Mouse (Mus musculus) intestine, postnatal 0 days (tissue): ENCODE data around the gene Topors. TPM values are rescaled to one million over a fixed set of nuclear protein-coding genes. Genes with fewer than 3 reads are reported as not detected.
"Not testable (repeated sequence)": the region's sequence is repeated elsewhere in the genome, so short reads cannot be mapped to it uniquely, and the experiment has no call there.

Experiments
- ATAC-seq: fragments of 200-750 bp; cut with Nextera tagmentation; 2 replicates; pipeline ENCODE4 v1.8.0; 2017; ENCODE audit warnings: mild to moderate bottlenecking, moderate TSS enrichment, moderate library complexity
- H3K27ac ChIP-seq: fragments of 300-500 bp; sonication (generic); 2 replicates; pipeline ENCODE4 v1.5.1; 2014; ENCODE audit warnings: mild to moderate bottlenecking, low read depth, low read length, moderate library complexity
- H3K27me3 ChIP-seq: fragments of 300-500 bp; sonication (generic); replicated peaks from 2 replicates; pipeline ENCODE4 v1.6.1; 2014; ENCODE audit warnings: low read length, mixed read lengths; ENCODE audit not compliant: control insufficient read depth, insufficient read depth
- H3K36me3 ChIP-seq: fragments of 300-500 bp; sonication (generic); 2 replicates; pipeline ENCODE4 v1.6.1; 2014; ENCODE audit warnings: mild to moderate bottlenecking, moderate library complexity; ENCODE audit not compliant: control insufficient read depth, insufficient read depth
- H3K4me1 ChIP-seq: fragments of 300-500 bp; sonication (generic); replicated peaks from 2 replicates; pipeline ENCODE4 v1.6.1; 2014; ENCODE audit warnings: antibody characterized with exemption, low read length, mixed read lengths; ENCODE audit not compliant: control insufficient read depth, insufficient read depth
- H3K4me2 ChIP-seq: fragments of 300-500 bp; sonication (generic); replicated peaks from 2 replicates; pipeline ENCODE4 v1.6.1; 2014; ENCODE audit warnings: low read depth, mild to moderate bottlenecking, moderate library complexity
- H3K4me3 ChIP-seq: fragments of 300-500 bp; sonication (generic); 2 replicates; pipeline ENCODE4 v1.5.1; 2014; ENCODE audit warnings: low read depth, low read length
- H3K9ac ChIP-seq: fragments of 300-500 bp; sonication (generic); 2 replicates; pipeline ENCODE4 v1.6.1; 2014; ENCODE audit warnings: mild to moderate bottlenecking, low read depth, low read length
- H3K9me3 ChIP-seq: fragments of 300-500 bp; sonication (generic); 2 replicates; pipeline ENCODE4 v1.6.1; 2016; ENCODE audit warnings: mixed run types; ENCODE audit not compliant: control insufficient read depth
- CTCF ChIP-seq: sonication (generic); IDR thresholded peaks from 2 replicates; pipeline ENCODE4 v1.5.1; 2016; ENCODE audit warnings: low read depth, mild to moderate bottlenecking, control low read depth, antibody characterized with exemption, moderate library complexity
- WGBS: fragments of 180-500 bp; shearing (Covaris S2); extraction: QIAGEN DNeasy Blood & Tissue Kit; methylation state at CpG from one replicate; pipeline ENCODE4 v1.1.7; 2014; 5-methylcytosine and 5-hydroxymethylcytosine counted together
- polyA plus RNA-seq: library from polyadenylated mRNA; unstranded; fragments of >200 nt; fragmentation: Nextera tagmentation; extraction: Ambion mirVana; gene quantifications from 2 replicates; pipeline ENCODE4 v1.2.1, GENCODE M21; 2015

Topors gene
- polyA plus RNA-seq, 1 experiment from 2014 or later, result 18.3 TPM

DNA sequence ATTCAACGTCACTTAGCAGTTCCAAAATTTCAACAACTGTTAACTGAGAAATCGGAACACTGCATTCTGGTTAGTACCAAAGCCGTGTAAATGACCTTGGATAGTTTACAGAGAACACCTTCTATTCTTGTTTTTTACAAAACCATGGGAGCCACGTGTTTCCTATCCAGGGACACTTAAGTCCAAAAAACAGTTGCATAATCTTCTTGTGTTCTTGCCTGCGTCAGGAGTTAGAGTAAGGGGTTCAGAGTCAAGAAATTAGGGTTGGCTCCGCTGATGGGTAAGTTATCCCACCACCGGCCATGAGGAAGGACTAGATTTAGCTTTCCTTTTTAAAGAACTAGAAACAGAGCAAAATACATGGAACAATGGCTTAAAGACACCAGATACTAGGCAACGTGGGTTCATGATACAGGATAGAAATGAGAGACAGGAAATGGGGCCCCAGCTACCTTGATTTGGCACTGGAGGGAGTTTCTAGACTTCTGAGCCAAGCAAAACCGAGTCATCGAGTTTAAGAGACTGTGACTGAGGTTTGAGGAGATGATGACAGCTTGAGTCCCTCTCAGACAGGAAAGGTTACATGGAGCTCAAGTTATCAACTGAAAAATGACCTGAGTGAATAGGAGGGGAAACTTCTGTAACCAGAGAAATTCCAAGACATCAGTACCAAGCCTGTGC, 32.9 kb upstream of the Topors start:
- 84% methylated on average over 10 of the region's 10 CpGs for WGBS
- Histone ChIP-seq H3K4me3 (no peak overlapping the region), H3K36me3 (no peaks in the 10 kb centered on the region), H3K27me3 (0 out of 2 replicates have a peak, but pooled peaks cover 4% of the 10 kb centered on the region), H3K4me2 (no peak overlapping the region), H3K27ac (no peak overlapping the region), H3K9me3 (no peaks in the 10 kb centered on the region), H3K9ac (no peak overlapping the region), H3K4me1 (no peaks in the 10 kb centered on the region)
- no peak for TF ChIP-seq CTCF
- ATAC-seq, result no peak

DNA sequence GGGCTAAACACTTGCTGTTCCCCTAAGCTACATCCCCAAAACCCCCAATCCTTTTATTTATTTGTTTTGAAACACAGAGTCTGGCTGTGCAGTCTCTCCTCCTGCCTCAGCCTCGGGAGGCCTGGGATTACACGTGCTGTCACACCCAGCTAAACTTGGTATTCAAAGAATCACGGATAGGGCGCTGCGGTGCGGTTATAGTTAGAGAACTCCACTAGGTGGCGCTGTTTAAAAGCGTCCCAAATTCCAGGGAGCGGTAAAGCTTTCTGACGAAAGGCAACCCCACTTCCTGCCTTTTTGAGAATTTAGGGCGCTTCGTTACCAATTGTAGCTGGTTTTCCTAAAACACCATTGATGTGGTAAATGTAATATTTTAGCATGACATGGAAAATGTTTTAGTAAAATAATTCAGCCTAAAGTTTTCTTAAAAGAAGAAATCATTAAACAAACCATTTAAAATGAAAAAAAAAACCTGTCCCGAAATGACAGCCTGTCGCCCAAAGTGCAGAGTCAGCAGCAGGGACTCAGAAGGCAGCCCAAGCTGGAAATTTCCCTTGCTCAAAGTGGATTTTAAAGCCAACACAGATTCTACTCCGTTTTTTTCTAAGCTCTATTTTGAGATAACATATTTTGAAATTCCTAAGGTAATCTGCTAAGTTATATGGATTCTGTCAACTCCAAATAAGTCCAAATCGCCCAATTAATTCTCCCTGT, 31.6 kb upstream of the Topors start:
- H3K27ac ChIP-seq, result no peak overlapping the region
- H3K4me1 ChIP-seq, result no peaks in the 10 kb centered on the region
- H3K36me3 ChIP-seq, result no peaks in the 10 kb centered on the region
- no peaks in the 10 kb centered on the region for H3K9me3 ChIP-seq
- no peak for ATAC-seq
- no peak overlapping the region for H3K4me3 ChIP-seq
- peak; percentile 91 for TF ChIP-seq CTCF
- 11% methylated on average over 16 of the region's 16 CpGs for WGBS
- no peak overlapping the region for H3K9ac ChIP-seq
- H3K27me3 ChIP-seq, result 0 out of 2 replicates have a peak, but pooled peaks cover 4% of the 10 kb centered on the region
- peak overlapping the region; percentile 33 for H3K4me2 ChIP-seq

DNA sequence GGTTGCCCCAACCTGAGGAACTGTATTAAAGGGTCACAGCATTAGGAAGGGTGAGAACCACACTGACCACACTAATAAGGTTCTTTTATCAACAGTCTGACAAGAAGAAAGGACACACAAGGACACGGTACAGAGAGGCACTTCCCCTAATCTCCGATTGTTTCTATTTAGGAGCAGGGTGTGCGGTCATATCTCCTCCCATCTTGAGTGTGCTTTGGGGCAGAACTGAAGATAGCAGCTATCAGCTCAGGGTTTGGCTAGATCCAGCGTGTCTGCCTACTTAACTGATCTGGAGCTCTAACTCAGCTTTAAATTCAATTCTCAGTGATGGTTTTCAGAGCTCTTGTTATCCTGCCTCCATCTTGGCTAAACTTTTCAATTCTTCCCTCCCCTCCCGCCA, 29.5 kb upstream of the Topors start:
- 63% methylated on average over 5 of the region's 5 CpGs for WGBS
- Histone ChIP-seq H3K27me3 (0 out of 2 replicates have a peak, but pooled peaks cover 4% of the 10 kb centered on the region), H3K9me3 (0 out of 2 replicates have a peak, but pooled peaks cover 2% of the 10 kb centered on the region), H3K27ac (no peak overlapping the region), H3K4me3 (no peak overlapping the region), H3K4me1 (no peaks in the 10 kb centered on the region), H3K9ac (no peak overlapping the region), H3K4me2 (no peak overlapping the region), H3K36me3 (no peaks in the 10 kb centered on the region)
- ATAC-seq, result no peak
- TF ChIP-seq CTCF, result no peak

DNA sequence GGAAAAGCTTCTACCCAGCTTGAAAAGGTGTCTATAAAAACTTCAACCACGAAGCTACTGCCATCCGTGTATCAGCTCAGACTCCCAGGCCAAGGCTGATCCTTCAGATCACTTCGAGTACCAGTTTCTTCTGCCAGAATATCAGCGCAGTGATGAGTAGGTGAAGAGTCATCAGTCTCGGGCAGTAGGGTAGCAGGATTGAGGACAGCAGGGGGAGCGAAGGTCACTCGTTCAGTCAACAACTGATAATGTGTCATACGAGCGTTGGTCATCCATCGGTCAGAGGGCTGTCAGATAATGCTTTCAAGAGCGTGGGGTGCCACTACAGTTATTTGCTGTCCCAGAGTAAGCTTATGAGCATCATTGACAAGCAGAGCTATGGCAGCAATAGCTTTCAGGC, 21.9 kb upstream of the Topors start:
- 91% methylated on average over 11 of the region's 11 CpGs for WGBS
- H3K9me3 ChIP-seq, H3K4me1 ChIP-seq, H3K27ac ChIP-seq, H3K36me3 ChIP-seq, H3K27me3 ChIP-seq, H3K4me3 ChIP-seq, H3K9ac ChIP-seq, H3K4me2 ChIP-seq, ATAC-seq: not testable (repeated sequence)

DNA sequence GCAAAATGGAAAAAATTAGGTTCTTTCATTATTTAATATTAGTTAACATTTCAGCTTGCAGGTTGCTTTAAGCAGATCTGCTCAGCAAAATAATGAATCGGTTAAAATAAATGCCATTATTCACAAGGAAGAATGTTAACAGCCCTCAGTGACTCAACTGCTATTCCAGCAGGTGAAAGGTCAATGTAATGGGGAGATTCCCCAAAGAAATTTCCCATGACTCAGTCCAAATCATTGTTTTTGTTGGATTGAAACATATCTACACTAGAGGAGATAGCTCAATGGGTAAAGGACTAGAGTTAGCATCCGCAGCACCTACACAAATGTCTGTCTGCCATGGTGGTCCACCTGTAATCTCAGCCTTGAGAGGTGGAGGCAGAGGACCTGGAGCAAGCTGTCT, 19.4 kb upstream of the Topors start:
- H3K27me3 ChIP-seq, result no peaks in the 10 kb centered on the region
- no peak for TF ChIP-seq CTCF
- H3K4me1 ChIP-seq, result no peaks in the 10 kb centered on the region
- WGBS, result 81% methylated on average over 2 of the region's 2 CpGs
- no peak overlapping the region for H3K9ac ChIP-seq
- H3K27ac ChIP-seq, result no peak overlapping the region
- H3K4me3 ChIP-seq, result no peak overlapping the region
- H3K4me2 ChIP-seq, result no peak overlapping the region
- no peak for ATAC-seq
- 0 out of 2 replicates have a peak, but pooled peaks cover 6% of the 10 kb centered on the region for H3K9me3 ChIP-seq
- H3K36me3 ChIP-seq, result no peaks in the 10 kb centered on the region

DNA sequence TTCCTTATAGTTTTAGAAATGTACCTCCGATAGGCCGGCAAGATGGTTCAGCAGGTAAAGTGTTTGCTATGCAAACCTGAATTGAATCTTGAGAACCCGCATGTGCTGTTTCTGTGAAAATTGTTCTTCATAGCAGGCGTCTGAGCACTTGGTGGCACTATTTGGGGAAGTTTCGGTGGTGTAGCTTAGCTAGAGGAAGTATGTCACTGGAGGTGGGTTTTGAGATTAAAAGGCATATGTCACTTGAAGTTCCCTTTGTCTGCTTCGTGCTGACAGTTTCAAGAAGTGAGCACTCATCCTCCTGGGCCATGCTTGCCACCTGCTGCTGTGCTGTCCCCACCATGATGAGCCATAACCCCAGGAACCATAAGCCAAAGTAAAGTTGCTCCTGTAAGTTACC, 17.8 kb upstream of the Topors start:
- Histone ChIP-seq H3K4me1 (no peaks in the 10 kb centered on the region), H3K9me3 (no peaks in the 10 kb centered on the region), H3K27me3 (no peaks in the 10 kb centered on the region), H3K4me3 (no peak overlapping the region), H3K27ac (no peak overlapping the region), H3K4me2 (no peak overlapping the region), H3K9ac (no peak overlapping the region), H3K36me3 (no peaks in the 10 kb centered on the region)
- ATAC-seq, result no peak
- TF ChIP-seq CTCF, result no peak
- 82% methylated on average over 6 of the region's 6 CpGs for WGBS
